Mouse (Mus musculus): ENCODE measurements around the gene Caprin1. TPM values are rescaled to one million over a fixed set of nuclear protein-coding genes. Genes with fewer than 3 reads are reported as not detected.
A peak's percentile ranks its signal among the peaks of the same experiment; 100 is the strongest.

Caprin1 gene
- total RNA-seq, 2 experiments from 2014 or later: 329 to 340 TPM

GRCm38 (mm10) chr2:103745481-103745880, 52.0 kb downstream of the Caprin1 start:
- no peak for DNase-seq (ENCODE audit: low spot score in 2 of 2)

GRCm38 (mm10) chr2:103743988-103744387, 53.5 kb downstream of the Caprin1 start:
- intact Hi-C loops (cut with DNase I): no loop called here
- peak; percentile 49 to 66 for DNase-seq (ENCODE audit: low spot score in 2 of 2)

More at GRCm38 (mm10) chr2:103745481-103745880, 52.0 kb downstream of the Caprin1 start:
- intact Hi-C loops (cut with DNase I): no loop called here

GRCm38 (mm10) chr2:103743536-103743935, 53.9 kb downstream of the Caprin1 start:
- intact Hi-C loops (cut with DNase I): no loop called here
- DNase-seq (ENCODE audit: low spot score in 2 of 2): no peak

- DNase-seq (ENCODE audit: low spot score in 2 of 2): no peak
- intact Hi-C loops (cut with DNase I): no loop called here
These were observed 54.6 kb downstream of the Caprin1 start for GRCm38 (mm10) chr2:103742821-103743220.

GRCm38 (mm10) chr2:103731423-103731822, 66.0 kb downstream of the Caprin1 start:
- intact Hi-C loops (cut with DNase I): no loop called here

GRCm38 (mm10) chr2:103730999-103731398, 66.5 kb downstream of the Caprin1 start:
- DNase-seq (ENCODE audit: low spot score in 2 of 2): peak; percentile 72 to 93
- intact Hi-C loops (cut with DNase I): no loop called here

More at GRCm38 (mm10) chr2:103731423-103731822, 66.0 kb downstream of the Caprin1 start:
- no peak for DNase-seq (ENCODE audit: low spot score in 2 of 2)

GRCm38 (mm10) chr2:103728027-103728540, 69.4 kb downstream of the Caprin1 start:
- intact Hi-C loops (cut with DNase I): no loop called here
- no peak for DNase-seq (ENCODE audit: low spot score in 2 of 2)

GRCm38 (mm10) chr2:103724521-103724920, 72.9 kb downstream of the Caprin1 start:
- DNase-seq (ENCODE audit: low spot score in 2 of 2): no peak
- intact Hi-C loops (cut with DNase I): no loop called here

GRCm38 (mm10) chr2:103719292-103719646, 78.2 kb downstream of the Caprin1 start:
- intact Hi-C loops (cut with DNase I): loop anchor here (1.0 kb wide), 1 partner anchor 155 kb away; no protein-coding TSS in a partner anchor
- no peak for DNase-seq (ENCODE audit: low spot score in 2 of 2)

- peak; percentile 64 to 79 for DNase-seq (ENCODE audit: low spot score in 2 of 2)
- intact Hi-C loops (cut with DNase I): loop anchor here (1.0 kb wide), 1 partner anchor 154 kb away; no protein-coding TSS in a partner anchor
These were observed 78.7 kb downstream of the Caprin1 start for GRCm38 (mm10) chr2:103718594-103719291.

- intact Hi-C loops (cut with DNase I): no loop called here
- no peak for DNase-seq (ENCODE audit: low spot score in 2 of 2)
These were observed 83.0 kb downstream of the Caprin1 start for GRCm38 (mm10) chr2:103714412-103714811.

GRCm38 (mm10) chr2:103713831-103714230, 83.6 kb downstream of the Caprin1 start:
- intact Hi-C loops (cut with DNase I): no loop called here
- no peak for DNase-seq (ENCODE audit: low spot score in 2 of 2)

Small RNAs within 50 kb of the gene (microRNA-seq; reads per million reads assigned to microRNA genes)
- gene Gm22757 (0 reads per million in 2 experiments), gene Gm22761 (0 reads per million in 2 experiments)

Other genes starting within 250 kb of the Caprin1 start
- gene Abtb2, start 231.3 kb downstream of the Caprin1 start, total RNA-seq (2021): 10 to 100 TPM in 1 of 2 experiments, 1 to 10 TPM in 1; 9.8 to 11.4 TPM
- 10 to 100 TPM; 34.4 to 35.5 TPM for gene Nat10, start 36.4 kb downstream of the Caprin1 start, total RNA-seq (2021)
- gene Lmo2, start 160.3 kb upstream of the Caprin1 start, total RNA-seq (2021): 10 to 100 TPM; 16.7 to 22.7 TPM
- gene Fbxo3, start 230.1 kb upstream of the Caprin1 start, total RNA-seq (2021): 10 to 100 TPM; 59.9 to 60.0 TPM
- not detected for gene 4931422A03Rik, start 230.7 kb upstream of the Caprin1 start, total RNA-seq (2021)